Mouse (Mus musculus) embryo, embryonic 9.5 days (tissue): ENCODE measurements at regions not wholly inside any gene's neighbourhood (a gene's known extent, or its start where the extent isn't known, plus 50 kb on each side); places are given as distances from the start of the nearest gene placed in this dataset.

Source experiments
- DNase-seq: peaks from one replicate; pipeline ENCODE4 v3.0.0-alpha.2; 2017; ENCODE audit errors: extremely low spot score

DNA sequence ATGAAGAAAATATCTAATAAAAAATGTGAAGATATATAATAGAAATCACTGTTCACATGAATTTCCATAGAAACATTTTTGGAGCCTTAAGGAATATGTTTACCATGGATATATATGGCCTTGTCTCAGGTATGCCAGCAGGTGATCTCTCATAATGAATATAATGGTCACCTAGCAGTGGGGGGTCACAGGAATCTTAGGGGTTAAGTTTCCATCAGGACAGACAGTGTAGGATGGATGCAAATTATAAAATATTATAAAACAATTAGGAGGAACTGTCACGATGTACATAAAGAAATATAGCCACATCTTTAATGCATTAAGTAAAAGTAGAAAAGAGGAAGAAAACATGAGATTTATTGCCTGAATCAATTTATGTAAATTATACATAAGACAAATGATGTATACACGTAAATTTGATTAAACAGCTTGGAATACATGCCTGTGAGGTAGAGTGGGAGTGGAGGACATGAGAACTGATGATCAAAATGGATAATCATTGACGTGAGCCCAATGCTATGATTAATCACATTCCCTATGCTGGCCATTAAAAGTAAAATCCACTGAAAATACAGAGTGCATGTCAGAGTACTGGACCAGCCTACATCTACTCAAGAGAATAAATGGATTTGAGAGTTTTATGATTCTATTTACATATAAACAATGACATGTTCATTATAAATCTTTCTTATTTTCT is 693.0 kb upstream of the Gpc5 start:
- no peak for DNase-seq

DNA sequence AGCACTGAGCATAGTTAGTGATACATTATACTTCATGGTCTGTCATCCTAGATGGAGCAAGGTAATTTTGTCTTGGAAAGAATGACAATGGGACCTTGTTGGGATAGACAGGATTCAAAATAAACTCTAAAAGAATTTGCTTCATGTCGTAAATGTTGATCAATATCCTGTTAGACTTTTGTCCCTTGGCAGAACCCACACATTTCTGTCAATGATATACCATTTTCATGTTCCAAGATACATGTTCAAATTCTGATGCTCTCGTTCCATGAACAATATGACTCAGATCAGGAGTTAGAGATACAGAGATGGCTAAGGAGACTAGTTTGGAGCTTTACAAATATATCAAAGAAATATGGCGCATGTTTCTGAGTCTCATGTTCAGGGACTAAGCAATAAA is 673.2 kb upstream of the Gpc5 start:
- no peak for DNase-seq

DNA sequence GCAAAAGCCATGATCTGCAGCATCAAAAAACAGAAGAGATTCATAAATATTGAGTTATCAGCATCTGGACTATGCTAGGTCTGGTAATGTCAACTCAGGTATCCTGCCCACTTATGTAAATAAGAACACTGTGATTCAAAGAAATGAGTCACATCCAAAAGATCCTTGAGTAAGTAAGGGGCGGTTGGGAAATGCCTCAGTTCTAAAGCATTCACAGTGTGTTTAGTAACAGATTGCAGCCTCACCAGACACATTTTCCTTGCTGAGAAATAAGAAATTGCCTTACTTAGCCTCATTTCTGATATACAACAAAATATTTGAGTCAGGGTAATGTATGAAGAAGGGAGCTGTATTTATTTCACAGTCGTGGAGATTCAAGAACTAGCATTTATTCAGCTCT is 666.5 kb upstream of the Gpc5 start:
- no peak for DNase-seq
